Mouse (Mus musculus) intestine, postnatal 0 days (tissue): ENCODE measurements around the gene Cmas. TPM values are rescaled to one million over a fixed set of nuclear protein-coding genes. Genes with fewer than 3 reads are reported as not detected.

Experiments used
- ATAC-seq: fragments of 200-750 bp; cut with Nextera tagmentation; 2 replicates; pipeline ENCODE4 v1.8.0; 2017; ENCODE audit warnings: mild to moderate bottlenecking, moderate TSS enrichment, moderate library complexity
- H3K27ac ChIP-seq: fragments of 300-500 bp; sonication (generic); 2 replicates; pipeline ENCODE4 v1.5.1; 2014; ENCODE audit warnings: mild to moderate bottlenecking, low read depth, low read length, moderate library complexity
- H3K27me3 ChIP-seq: fragments of 300-500 bp; sonication (generic); replicated peaks from 2 replicates; pipeline ENCODE4 v1.6.1; 2014; ENCODE audit warnings: low read length, mixed read lengths; ENCODE audit not compliant: control insufficient read depth, insufficient read depth
- H3K36me3 ChIP-seq: fragments of 300-500 bp; sonication (generic); 2 replicates; pipeline ENCODE4 v1.6.1; 2014; ENCODE audit warnings: mild to moderate bottlenecking, moderate library complexity; ENCODE audit not compliant: control insufficient read depth, insufficient read depth
- H3K4me1 ChIP-seq: fragments of 300-500 bp; sonication (generic); replicated peaks from 2 replicates; pipeline ENCODE4 v1.6.1; 2014; ENCODE audit warnings: antibody characterized with exemption, low read length, mixed read lengths; ENCODE audit not compliant: control insufficient read depth, insufficient read depth
- H3K4me2 ChIP-seq: fragments of 300-500 bp; sonication (generic); replicated peaks from 2 replicates; pipeline ENCODE4 v1.6.1; 2014; ENCODE audit warnings: low read depth, mild to moderate bottlenecking, moderate library complexity
- H3K4me3 ChIP-seq: fragments of 300-500 bp; sonication (generic); 2 replicates; pipeline ENCODE4 v1.5.1; 2014; ENCODE audit warnings: low read depth, low read length
- H3K9ac ChIP-seq: fragments of 300-500 bp; sonication (generic); 2 replicates; pipeline ENCODE4 v1.6.1; 2014; ENCODE audit warnings: mild to moderate bottlenecking, low read depth, low read length
- H3K9me3 ChIP-seq: fragments of 300-500 bp; sonication (generic); 2 replicates; pipeline ENCODE4 v1.6.1; 2016; ENCODE audit warnings: mixed run types; ENCODE audit not compliant: control insufficient read depth
- CTCF ChIP-seq: sonication (generic); IDR thresholded peaks from 2 replicates; pipeline ENCODE4 v1.5.1; 2016; ENCODE audit warnings: low read depth, mild to moderate bottlenecking, control low read depth, antibody characterized with exemption, moderate library complexity
- WGBS: fragments of 180-500 bp; shearing (Covaris S2); extraction: QIAGEN DNeasy Blood & Tissue Kit; methylation state at CpG from one replicate; pipeline ENCODE4 v1.1.7; 2014; 5-methylcytosine and 5-hydroxymethylcytosine counted together
- polyA plus RNA-seq: library from polyadenylated mRNA; unstranded; fragments of >200 nt; fragmentation: Nextera tagmentation; extraction: Ambion mirVana; gene quantifications from 2 replicates; pipeline ENCODE4 v1.2.1, GENCODE M21; 2015

The Cmas gene
- polyA plus RNA-seq, 1 experiment from 2014 or later = 130 TPM

DNA sequence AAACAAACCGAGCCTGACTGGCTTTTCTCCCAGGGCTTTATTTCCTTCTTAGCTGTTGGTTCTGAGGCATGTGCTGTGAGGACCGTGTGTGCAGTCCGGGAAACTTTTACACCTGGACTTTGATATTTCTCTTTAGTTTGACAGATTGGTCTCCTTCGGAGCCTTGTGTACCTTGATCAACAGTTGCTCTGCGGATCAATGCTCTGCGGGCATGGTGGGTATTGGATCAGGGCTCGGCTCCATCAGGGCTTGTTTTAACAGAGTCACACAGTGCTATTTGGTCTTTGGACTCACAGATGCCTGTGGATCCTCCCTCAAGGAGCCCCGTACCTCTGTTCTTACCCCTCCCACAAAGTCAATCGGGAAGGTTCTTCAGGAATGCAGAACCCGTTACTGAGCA, 57.5 kb downstream of the Cmas start:
- Histone ChIP-seq H3K9ac (no peak overlapping the region), H3K9me3 (no peaks in the 10 kb centered on the region), H3K27me3 (no peaks in the 10 kb centered on the region), H3K4me3 (peak overlapping the region; percentile 17), H3K4me1 (no peaks in the 10 kb centered on the region), H3K36me3 (no peaks in the 10 kb centered on the region), H3K4me2 (peak overlapping the region; percentile 60), H3K27ac (peak overlapping the region; percentile 7; the same call in 1 of the 2 replicates)
- 26% methylated on average over 10 of the region's 10 CpGs for WGBS
- peak; percentile 59 for ATAC-seq
- no peak for TF ChIP-seq CTCF

DNA sequence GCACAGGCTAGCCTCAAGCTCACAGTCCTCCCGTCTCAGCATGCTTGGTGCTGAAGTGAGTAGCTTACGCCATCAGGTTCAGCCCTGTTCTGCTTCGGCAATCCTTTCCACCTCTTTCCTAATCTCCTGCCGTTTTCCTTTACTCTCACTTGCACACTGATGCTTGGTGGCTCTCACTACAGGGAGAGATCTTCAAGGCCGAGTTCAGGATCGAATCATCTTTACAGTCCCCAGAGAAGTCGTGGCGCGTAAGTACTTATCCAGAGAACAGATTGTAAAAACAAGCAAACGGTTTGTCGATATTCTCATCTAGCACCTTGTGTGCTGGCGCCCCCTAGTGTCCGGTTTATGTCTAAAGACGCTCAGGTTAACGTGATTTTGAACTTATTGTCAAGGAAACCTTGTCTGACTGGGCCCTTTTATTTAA, 58.0 kb downstream of the Cmas start:
- peak overlapping the region; percentile 17 for H3K4me3 ChIP-seq
- H3K4me2 ChIP-seq = peak overlapping the region; percentile 60
- WGBS = 1% methylated on average over 15 of the region's 15 CpGs
- H3K9me3 ChIP-seq = no peaks in the 10 kb centered on the region
- no peaks in the 10 kb centered on the region for H3K27me3 ChIP-seq
- H3K4me1 ChIP-seq = no peaks in the 10 kb centered on the region
- no peaks in the 10 kb centered on the region for H3K36me3 ChIP-seq
- ATAC-seq = peak; percentile 67
- H3K27ac ChIP-seq = no peak overlapping the region
- peak; percentile 97 for TF ChIP-seq CTCF
- no peak overlapping the region for H3K9ac ChIP-seq

DNA sequence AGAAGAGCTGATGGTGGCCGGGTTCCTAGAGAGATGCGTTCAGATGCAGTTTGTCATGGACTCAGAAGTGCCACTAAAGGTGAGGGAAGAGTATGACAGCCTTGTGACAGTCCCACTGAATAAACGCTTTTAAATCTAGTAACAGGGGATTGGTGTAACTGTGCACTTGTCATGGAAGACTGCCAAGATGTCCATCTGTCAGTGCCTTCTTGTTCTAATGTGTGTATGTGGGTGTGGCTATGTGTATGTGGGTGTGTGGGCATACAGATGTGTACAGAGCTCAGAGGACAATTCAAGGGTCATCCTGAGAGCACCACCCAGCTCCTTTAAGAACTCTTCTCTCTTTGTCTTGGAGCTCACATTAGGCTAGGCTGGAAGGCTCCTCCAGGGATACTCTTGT, 59.0 kb downstream of the Cmas start:
- Histone ChIP-seq H3K9ac (no peak overlapping the region), H3K9me3 (no peaks in the 10 kb centered on the region), H3K27ac (no peak overlapping the region), H3K27me3 (no peaks in the 10 kb centered on the region), H3K4me3 (no peak overlapping the region), H3K4me2 (no peak overlapping the region), H3K4me1 (no peaks in the 10 kb centered on the region), H3K36me3 (no peaks in the 10 kb centered on the region)
- no peak for ATAC-seq
- 80% methylated on average over 3 of the region's 3 CpGs for WGBS
- no peak for TF ChIP-seq CTCF

DNA sequence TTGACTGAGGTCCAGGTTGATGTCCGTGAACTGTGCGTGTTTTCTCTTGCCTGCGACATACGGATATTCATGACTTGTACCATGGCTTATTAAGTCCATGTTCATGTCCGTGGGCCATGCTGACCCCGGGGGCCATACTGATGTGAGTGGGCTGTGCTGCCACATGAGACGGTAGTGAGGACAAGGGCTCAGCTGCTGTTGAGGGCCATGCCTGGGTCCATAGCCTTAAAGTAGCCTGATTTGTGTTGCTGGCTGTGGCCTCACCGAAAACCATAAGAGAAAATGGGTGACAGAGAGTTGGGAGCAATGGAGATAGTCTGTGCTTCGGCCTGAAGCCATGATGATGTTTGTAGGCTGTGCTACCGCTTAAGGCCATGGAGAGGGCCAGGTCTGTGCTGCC, 61.8 kb downstream of the Cmas start:
- WGBS = 94% methylated on average over 10 of the region's 10 CpGs
- TF ChIP-seq CTCF = no peak
- H3K27me3 ChIP-seq = no peaks in the 10 kb centered on the region; the same call in 1 of the 2 replicates
- ATAC-seq = no peak
- H3K4me2 ChIP-seq = no peak overlapping the region
- H3K4me3 ChIP-seq = no peak overlapping the region
- no peaks in the 10 kb centered on the region for H3K36me3 ChIP-seq
- H3K9ac ChIP-seq = no peak overlapping the region
- H3K27ac ChIP-seq = no peak overlapping the region
- H3K4me1 ChIP-seq = no peaks in the 10 kb centered on the region
- H3K9me3 ChIP-seq = no peaks in the 10 kb centered on the region

DNA sequence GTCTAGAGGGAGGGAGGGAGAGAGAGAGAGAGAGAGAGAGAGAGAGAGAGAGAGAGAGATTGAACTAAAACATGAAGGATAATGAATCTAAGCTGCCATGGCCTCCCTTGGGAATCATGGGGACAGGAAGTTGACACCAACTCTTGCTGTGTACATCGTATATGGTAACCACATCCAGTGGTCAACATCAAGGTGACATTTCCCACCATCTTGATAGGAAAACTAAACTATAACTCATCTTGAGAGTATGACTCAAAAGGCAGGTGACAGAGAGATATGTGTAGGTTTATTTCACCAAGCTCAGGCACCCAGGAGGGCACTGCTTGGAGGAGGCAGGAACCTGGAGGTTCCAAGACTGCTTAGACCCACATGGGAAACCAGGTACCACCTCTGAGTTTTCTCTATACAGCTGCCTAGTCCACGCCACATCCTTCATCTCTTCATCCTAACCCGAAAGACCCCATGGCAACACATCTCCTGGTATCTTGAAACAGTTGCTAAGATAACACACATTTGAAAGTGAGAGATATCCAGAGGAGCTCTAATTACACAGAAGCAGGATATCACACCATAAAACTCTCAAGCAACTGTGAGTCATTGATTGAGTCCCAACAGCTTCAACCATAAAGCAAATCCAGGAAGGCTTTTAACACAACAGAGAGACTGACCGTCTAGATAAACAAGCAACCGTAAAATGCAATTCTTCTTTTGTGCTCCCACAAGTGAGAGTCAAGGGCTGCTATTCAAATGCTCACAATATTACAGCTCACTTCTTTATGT, 66.7 kb downstream of the Cmas start:
- H3K27me3 ChIP-seq = no peaks in the 10 kb centered on the region; the same call in 1 of the 2 replicates
- H3K36me3 ChIP-seq = no peaks in the 10 kb centered on the region
- no peaks in the 10 kb centered on the region for H3K4me1 ChIP-seq
- no peak overlapping the region for H3K27ac ChIP-seq
- no peak overlapping the region for H3K4me3 ChIP-seq
- no peak overlapping the region for H3K4me2 ChIP-seq
- H3K9ac ChIP-seq = no peak overlapping the region
- WGBS = 39% methylated on average over 5 of the region's 5 CpGs
- H3K9me3 ChIP-seq = no peaks in the 10 kb centered on the region
- 0 out of 2 replicates have a peak, but pooled peaks have one; percentile 22 for ATAC-seq
- no peak for TF ChIP-seq CTCF

Other genes starting within 250 kb of the Cmas start
- gene Ldhb, start 248.7 kb upstream of the Cmas start, polyA plus RNA-seq = 39.5 and 41.4 TPM in 2 replicates
- 28.7 and 29.8 TPM in 2 replicates for gene Kcnj8, start 185.1 kb upstream of the Cmas start, polyA plus RNA-seq
- gene Abcc9, start 54.4 kb upstream of the Cmas start, polyA plus RNA-seq = 5.0 and 5.1 TPM in 2 replicates
- gene Sult6b2, start 47.8 kb downstream of the Cmas start, polyA plus RNA-seq = 53.2 and 63.2 TPM in 2 replicates
- gene St8sia1, start 207.8 kb downstream of the Cmas start, polyA plus RNA-seq = 0.17 and 0.34 TPM in 2 replicates